Mouse (Mus musculus): Measurements from ENCODE around the gene Zfp39.
A peak's percentile ranks its signal among the peaks of the same experiment; 100 is the strongest.

Zfp39 gene

GRCm38 (mm10) chr11:58903511-58904409 lies at the start of gene Zfp39:
Gene Zfp39, minus strand, starts transcription at chr11:58904225.
- DNase-seq (ENCODE audit: low read depth, low spot score): peak; percentile 90

DNA sequence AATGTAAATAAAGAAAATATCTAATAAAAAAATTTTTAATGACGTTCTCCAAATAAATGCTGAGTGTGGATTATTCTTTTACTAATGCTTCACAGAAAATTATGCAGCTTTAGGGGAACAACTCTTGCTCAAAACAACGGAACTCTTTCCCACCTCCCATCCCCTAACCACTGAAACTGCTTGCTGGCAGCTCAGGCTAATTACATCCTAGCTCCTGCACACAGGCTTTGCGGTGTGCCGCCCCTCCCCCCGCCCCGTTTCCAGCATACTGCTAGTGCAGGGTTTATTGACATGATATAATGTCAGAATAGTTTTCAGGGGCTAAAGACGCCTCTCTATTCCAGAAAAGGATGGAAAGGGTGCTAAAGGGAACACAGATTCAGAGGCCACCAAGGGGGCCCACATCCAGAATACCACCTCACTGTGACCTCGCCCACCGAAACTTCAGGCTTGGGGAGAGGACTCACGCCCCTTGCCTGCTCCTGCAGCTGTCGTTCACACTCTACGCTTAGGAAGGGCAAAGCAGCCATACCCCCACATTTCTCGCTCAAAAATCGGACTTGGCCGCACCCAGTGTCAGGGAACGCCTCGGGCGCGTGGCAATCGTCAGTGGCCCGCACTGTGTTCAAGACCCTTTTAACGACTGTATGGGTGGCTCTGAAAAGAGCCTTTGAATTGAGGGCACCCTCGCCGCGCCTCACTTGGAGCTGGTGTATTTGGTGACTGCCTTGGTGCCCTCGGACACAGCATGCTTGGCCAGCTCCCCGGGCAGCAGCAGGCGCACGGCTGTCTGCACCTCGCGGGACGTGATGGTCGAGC lies 49.5 kb upstream of the Zfp39 start:
- DNase-seq (ENCODE audit: low read depth, low spot score): no peak

- no peak for DNase-seq (ENCODE audit: low read depth, low spot score)
These were observed 47.2 kb upstream of the Zfp39 start for GRCm38 (mm10) chr11:58951210-58951609.

- DNase-seq (ENCODE audit: low read depth, low spot score): no peak
These were observed 45.7 kb upstream of the Zfp39 start for GRCm38 (mm10) chr11:58949480-58950431.

- peak; percentile 65 for DNase-seq (ENCODE audit: low read depth, low spot score)
These were observed 44.8 kb upstream of the Zfp39 start, which contains the start of gene Hist3h2ba for GRCm38 (mm10) chr11:58948542-58949479. Gene Hist3h2ba, plus strand, starts transcription at chr11:58948920.

DNA sequence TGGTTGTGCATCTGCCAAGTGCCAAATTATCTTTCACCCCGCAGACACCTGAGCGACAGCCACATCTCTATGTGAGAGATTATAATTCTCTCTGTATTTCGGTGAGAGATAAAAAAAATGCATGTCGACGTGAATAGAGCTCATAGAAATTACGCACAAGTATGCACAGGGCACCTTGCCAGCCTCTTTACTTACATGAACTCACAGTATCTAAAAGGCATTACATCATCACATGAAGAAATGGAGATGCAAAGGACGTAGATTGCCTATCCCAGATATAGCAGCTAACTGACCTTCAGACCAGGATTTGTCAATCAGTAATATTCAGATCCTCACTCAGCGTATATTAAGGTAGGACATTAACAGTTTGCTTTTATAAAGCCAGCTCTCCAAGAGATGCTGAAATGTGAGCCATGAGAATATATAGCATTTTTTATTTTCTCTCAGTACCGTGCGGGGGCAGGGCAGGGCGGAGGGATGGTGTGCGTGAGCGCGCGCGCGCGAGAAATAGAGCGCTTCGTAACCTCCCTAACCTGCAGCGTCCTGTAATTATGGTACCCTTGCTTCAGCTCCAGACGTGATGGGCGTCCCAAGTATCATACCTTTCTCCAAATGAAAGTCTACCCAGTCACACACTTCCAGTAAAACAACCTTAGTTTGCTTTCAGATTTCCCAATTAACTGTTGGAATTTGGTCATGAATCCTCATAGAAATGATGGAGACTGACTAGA lies 43.9 kb upstream of the Zfp39 start:
- no peak for DNase-seq (ENCODE audit: low read depth, low spot score)

DNA sequence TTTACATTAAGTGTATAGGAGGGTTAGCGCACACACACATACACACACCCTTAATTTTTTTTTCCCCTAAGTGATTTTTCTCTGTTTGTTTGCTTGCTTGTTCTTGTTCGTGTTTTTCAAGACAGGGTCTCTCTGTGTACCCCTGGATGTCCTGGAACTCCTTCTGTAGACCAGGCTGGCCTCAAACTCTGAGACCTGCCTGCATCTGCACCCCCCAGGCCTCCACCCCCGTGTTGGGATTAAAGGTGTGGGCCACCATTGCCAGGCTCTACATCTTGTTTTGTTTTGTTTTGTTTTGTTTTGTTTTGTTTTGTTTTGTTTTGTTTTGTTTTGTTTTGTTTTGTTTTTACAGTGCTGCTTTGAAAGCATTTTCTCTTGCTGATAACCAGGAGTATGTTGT lies 43.3 kb upstream of the Zfp39 start:
- no peak for DNase-seq (ENCODE audit: low read depth, low spot score)

GRCm38 (mm10) chr11:58944136-58944535 lies 40.1 kb upstream of the Zfp39 start:
- no peak for DNase-seq (ENCODE audit: low read depth, low spot score)

GRCm38 (mm10) chr11:58939088-58939439 lies 35.0 kb upstream of the Zfp39 start:
- no peak for DNase-seq (ENCODE audit: low read depth, low spot score)

DNA sequence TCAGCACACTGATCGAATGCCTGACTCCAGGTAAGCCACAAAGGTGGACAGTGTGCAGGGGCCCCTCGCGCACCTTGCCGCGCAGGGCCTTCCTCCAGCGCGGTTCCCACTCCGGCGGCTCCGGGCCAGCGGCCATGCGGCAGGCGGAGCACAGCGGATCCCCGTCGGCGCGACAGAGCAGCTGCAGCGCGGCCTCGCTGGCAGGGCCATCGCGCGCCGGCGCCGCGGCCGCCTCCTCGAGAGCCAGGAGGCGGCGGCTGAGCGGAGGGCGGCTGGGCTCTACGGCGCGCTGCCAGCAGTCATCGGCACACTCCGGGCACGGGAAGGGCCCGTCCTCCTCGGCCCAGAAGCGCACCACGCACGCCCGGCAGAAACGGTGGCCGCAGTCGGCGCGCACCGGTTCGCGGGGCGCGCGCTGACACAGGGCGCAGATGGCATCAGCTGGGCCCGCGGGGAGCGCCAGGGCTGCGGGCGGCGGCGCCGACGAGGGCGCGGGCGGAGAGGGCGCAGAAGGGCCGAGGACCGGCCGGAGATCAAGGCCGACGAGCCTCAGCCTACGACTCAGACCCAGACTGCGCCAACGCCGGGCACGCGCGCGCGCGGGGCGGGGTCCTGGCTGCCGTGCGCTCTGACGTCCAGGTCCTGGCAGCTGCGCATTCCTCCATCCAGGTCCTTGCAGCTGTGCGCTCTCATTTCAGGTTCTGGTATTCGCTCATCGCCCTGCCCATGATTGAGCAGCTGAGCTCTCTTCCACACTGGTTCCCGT lies 34.5 kb upstream of the Zfp39 start, which contains the start of gene Rnf187:
Gene Rnf187, minus strand, starts transcription at position 595 of the 766 bp plus-strand sequence.
- DNase-seq (ENCODE audit: low read depth, low spot score): peak; percentile 84

GRCm38 (mm10) chr11:58937909-58938308 lies 33.9 kb upstream of the Zfp39 start:
- DNase-seq (ENCODE audit: low read depth, low spot score): no peak

DNA sequence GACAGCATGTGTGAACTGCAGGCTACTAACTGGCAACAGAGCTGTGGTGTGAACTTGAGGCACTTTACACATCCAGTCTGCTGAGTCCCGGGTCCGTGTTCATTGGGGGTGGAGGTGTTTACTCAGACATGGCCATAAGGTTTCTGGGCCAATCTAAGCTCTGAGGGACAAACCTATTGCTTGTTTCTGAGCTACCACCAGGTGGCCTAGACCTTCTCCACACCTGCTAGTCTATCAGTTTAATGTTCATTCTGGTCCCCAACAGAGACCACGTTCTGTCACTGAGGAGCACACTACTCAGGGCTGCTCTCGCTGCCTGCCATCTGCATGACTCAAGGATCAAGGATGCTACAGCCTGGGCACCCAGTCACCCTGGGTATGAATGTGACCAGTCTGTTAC lies 27.6 kb upstream of the Zfp39 start:
- DNase-seq (ENCODE audit: low read depth, low spot score): no peak

DNA sequence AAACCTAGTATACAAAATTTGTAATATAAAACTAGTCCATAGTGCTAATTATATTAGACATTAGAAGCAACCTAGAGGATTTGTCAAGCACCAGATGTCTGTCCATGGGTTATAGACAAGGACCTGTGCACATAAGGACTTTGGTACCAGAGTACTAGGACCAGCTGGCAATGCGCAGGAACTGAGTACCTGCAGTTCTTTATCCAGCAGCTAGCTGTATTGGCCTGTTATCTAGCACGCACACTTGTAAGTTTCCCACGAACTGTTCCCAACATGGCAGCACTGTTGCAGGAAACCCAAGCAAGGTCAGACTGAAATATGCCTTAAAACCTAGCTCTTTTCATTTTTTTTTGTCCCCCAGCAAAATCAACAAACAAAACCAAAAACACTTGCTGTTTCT lies 26.2 kb upstream of the Zfp39 start:
- DNase-seq (ENCODE audit: low read depth, low spot score): no peak

- DNase-seq (ENCODE audit: low read depth, low spot score): no peak
These were observed 25.6 kb upstream of the Zfp39 start for GRCm38 (mm10) chr11:58929641-58930040.

- no peak for DNase-seq (ENCODE audit: low read depth, low spot score)
These were observed 25.0 kb upstream of the Zfp39 start for GRCm38 (mm10) chr11:58929055-58929454.

GRCm38 (mm10) chr11:58927790-58928651 lies 24.0 kb upstream of the Zfp39 start:
- no peak for DNase-seq (ENCODE audit: low read depth, low spot score)

- no peak for DNase-seq (ENCODE audit: low read depth, low spot score)
These were observed 23.0 kb upstream of the Zfp39 start for GRCm38 (mm10) chr11:58927053-58927452.

GRCm38 (mm10) chr11:58926651-58927050 lies 22.6 kb upstream of the Zfp39 start:
- no peak for DNase-seq (ENCODE audit: low read depth, low spot score)
